Mouse (Mus musculus) MEL (cell line): ENCODE measurements at regions not wholly inside any gene's neighbourhood (a gene's known extent, or its start where the extent isn't known, plus 50 kb on each side); places are given as distances from the start of the nearest gene placed in this dataset.

ENCODE experiments used
- DNase-seq: peaks from one replicate; pipeline ENCODE4 v3.0.0; 2011; ENCODE audit warnings: low read depth, low spot score
- H3K27ac ChIP-seq: 2 replicates; pipeline ENCODE4 v1.5.1; 2012; ENCODE audit warnings: low read depth, mild to moderate bottlenecking, control low read depth, low read length, moderate library complexity; ENCODE audit not compliant: control insufficient read depth
- H3K27me3 ChIP-seq, 2 experiments: fragments of 150-350 bp in 1 of 2; sonication (generic) in 1 of 2; 2 replicates each; pipeline ENCODE4 v1.6.1; 2012; ENCODE audit warnings: low read length in 2 of 2, mild to moderate bottlenecking in 2 of 2, improper control_type of control experiment in 1 of 2, moderate library complexity in 1 of 2; ENCODE audit not compliant: insufficient read depth in 2 of 2, control insufficient read depth in 1 of 2
- H3K36me3 ChIP-seq, 2 experiments: 2 replicates each; pipeline ENCODE4 v1.6.1; 2012 to 2014; ENCODE audit warnings: low read length in 2 of 2, improper control_type of control experiment in 1 of 2, inconsistent platforms in 1 of 2, mild to moderate bottlenecking in 1 of 2; ENCODE audit not compliant: insufficient read depth in 2 of 2, control insufficient read depth in 1 of 2
- H3K4me1 ChIP-seq, 2 experiments: fragments of 150-350 bp in 1 of 2; sonication (generic) in 1 of 2; 2 replicates each; pipeline ENCODE4 v1.6.1; 2012; ENCODE audit warnings: low read length in 2 of 2, improper control_type of control experiment in 1 of 2, mild to moderate bottlenecking in 1 of 2; ENCODE audit not compliant: insufficient read depth in 2 of 2, control insufficient read depth in 1 of 2
- H3K4me3 ChIP-seq, 2 experiments: fragments of 150-350 bp in 1 of 2; sonication (generic) in 1 of 2; 2 replicates each; pipeline ENCODE4 v1.5.1; 2012; ENCODE audit warnings: low read depth in 2 of 2, low read length in 2 of 2, mild to moderate bottlenecking in 2 of 2, moderate library complexity in 2 of 2, control low read depth in 1 of 2, improper control_type of control experiment in 1 of 2; ENCODE audit not compliant: control insufficient read depth in 1 of 2, insufficient read depth in 1 of 2
- H3K79me2 ChIP-seq: 2 replicates; pipeline ENCODE4 v1.6.1; 2012; ENCODE audit warnings: mild to moderate bottlenecking, low read length, moderate library complexity; ENCODE audit not compliant: control insufficient read depth, poor library complexity, insufficient read depth
- H3K9ac ChIP-seq: 2 replicates; pipeline ENCODE4 v1.6.1; 2012; ENCODE audit warnings: low read depth, mild to moderate bottlenecking, control low read depth, low read length, moderate library complexity; ENCODE audit not compliant: control insufficient read depth, poor library complexity, severe bottlenecking
- H3K9me3 ChIP-seq: fragments of 150-350 bp; sonication (generic); replicated peaks from 2 replicates; pipeline ENCODE4 v1.6.1; 2012; ENCODE audit warnings: mild to moderate bottlenecking, low read length, improper control_type of control experiment, moderate library complexity; ENCODE audit not compliant: insufficient read depth
- CHD1 ChIP-seq: IDR thresholded peaks from 2 replicates; pipeline ENCODE4 v1.6.1; 2012; ENCODE audit warnings: low read depth, mild to moderate bottlenecking, inconsistent platforms, low read length, improper control_type of control experiment
- CHD2 ChIP-seq: IDR thresholded peaks from 2 replicates; pipeline ENCODE4 v1.6.1; 2011; ENCODE audit warnings: low read length, improper control_type of control experiment
- CTCF ChIP-seq, 3 experiments: IDR thresholded peaks in 2 of 3; conservative IDR thresholded peaks in 1 of 3; 2 replicates each; pipeline ENCODE4 v1.5.1; 2011 to 2012; ENCODE audit warnings: low read length in 3 of 3, low read depth in 2 of 3, mild to moderate bottlenecking in 2 of 3, improper control_type of control experiment in 1 of 3, inconsistent platforms in 1 of 3, mixed read lengths in 1 of 3, moderate library complexity in 1 of 3; ENCODE audit not compliant: control insufficient read depth in 1 of 3, insufficient read depth in 1 of 3, poor library complexity in 1 of 3, severe bottlenecking in 1 of 3
- ELF1 ChIP-seq: IDR thresholded peaks from 2 replicates; pipeline ENCODE4 v1.6.1; 2014; ENCODE audit warnings: low read depth, mild to moderate bottlenecking, inconsistent platforms, low read length, improper control_type of control experiment, moderate library complexity
- EP300 ChIP-seq, 2 experiments: IDR thresholded peaks; 2 replicates each; pipeline ENCODE4 v1.6.1; 2011; ENCODE audit warnings: improper control_type of control experiment in 2 of 2, low read length in 2 of 2, low read depth in 1 of 2, mild to moderate bottlenecking in 1 of 2
- GABPA ChIP-seq: IDR thresholded peaks from 2 replicates; pipeline ENCODE4 v1.6.1; 2012; ENCODE audit warnings: low read depth, mild to moderate bottlenecking, inconsistent platforms, low read length, improper control_type of control experiment, moderate library complexity
- MAFK ChIP-seq: IDR thresholded peaks from 2 replicates; pipeline ENCODE4 v1.6.1; 2011; ENCODE audit warnings: low read depth, mild to moderate bottlenecking, low read length, improper control_type of control experiment, borderline replicate concordance
- MAX ChIP-seq: IDR thresholded peaks from 2 replicates; pipeline ENCODE4 v1.6.1; 2011; ENCODE audit warnings: low read length, improper control_type of control experiment
- MAZ ChIP-seq: IDR thresholded peaks from 2 replicates; pipeline ENCODE4 v1.6.1; 2012; ENCODE audit warnings: low read depth, mild to moderate bottlenecking, inconsistent platforms, low read length, improper control_type of control experiment
- MEF2A ChIP-seq: IDR thresholded peaks from 2 replicates; pipeline ENCODE4 v1.6.1; 2014; ENCODE audit warnings: low read depth, mild to moderate bottlenecking, inconsistent platforms, low read length, improper control_type of control experiment; ENCODE audit not compliant: poor library complexity, insufficient replicate concordance, severe bottlenecking; ENCODE audit errors: extremely low read depth
- MXI1 ChIP-seq: IDR thresholded peaks from 2 replicates; pipeline ENCODE4 v1.6.1; 2011; ENCODE audit warnings: mild to moderate bottlenecking, low read depth, low read length, improper control_type of control experiment
- MYB ChIP-seq: IDR thresholded peaks from 2 replicates; pipeline ENCODE4 v1.6.1; 2011; ENCODE audit warnings: mild to moderate bottlenecking, low read depth, low read length, improper control_type of control experiment
- NRF1 ChIP-seq: IDR thresholded peaks from 2 replicates; pipeline ENCODE4 v1.6.1; 2014; ENCODE audit warnings: low read depth, mild to moderate bottlenecking, inconsistent platforms, low read length, improper control_type of control experiment, moderate library complexity; ENCODE audit not compliant: poor library complexity, insufficient read depth, severe bottlenecking
- POLR2A ChIP-seq, 2 experiments: IDR thresholded peaks; 2 replicates each; pipeline ENCODE4 v1.6.1; 2011 to 2012; ENCODE audit warnings: low read length in 2 of 2, mild to moderate bottlenecking in 2 of 2, control low read depth in 1 of 2, improper control_type of control experiment in 1 of 2, low read depth in 1 of 2, moderate library complexity in 1 of 2; ENCODE audit not compliant: control insufficient read depth in 1 of 2, insufficient read depth in 1 of 2, poor library complexity in 1 of 2
- POLR2AphosphoS2 ChIP-seq: IDR thresholded peaks from 2 replicates; pipeline ENCODE4 v1.6.1; 2011; ENCODE audit warnings: low read length, improper control_type of control experiment
- RCOR1 ChIP-seq: IDR thresholded peaks from 2 replicates; pipeline ENCODE4 v1.6.1; 2012; ENCODE audit warnings: low read depth, mild to moderate bottlenecking, inconsistent platforms, low read length, improper control_type of control experiment
- TAL1 ChIP-seq: IDR thresholded peaks from 2 replicates; pipeline ENCODE4 v1.6.1; 2012; ENCODE audit warnings: mild to moderate bottlenecking, inconsistent platforms, low read length, moderate library complexity, mixed read lengths
- USF1 ChIP-seq: IDR thresholded peaks from 2 replicates; pipeline ENCODE4 v1.6.1; 2014; ENCODE audit warnings: low read depth, mild to moderate bottlenecking, inconsistent platforms, low read length, improper control_type of control experiment, moderate library complexity
- USF2 ChIP-seq, 2 experiments: IDR thresholded peaks; 2 replicates each; pipeline ENCODE4 v1.6.1; 2011 to 2012; ENCODE audit warnings: improper control_type of control experiment in 2 of 2, low read length in 2 of 2, borderline replicate concordance in 1 of 2, inconsistent platforms in 1 of 2, low read depth in 1 of 2, mild to moderate bottlenecking in 1 of 2; ENCODE audit not compliant: insufficient read depth in 1 of 2
- ZKSCAN1 ChIP-seq: IDR thresholded peaks from 2 replicates; pipeline ENCODE4 v1.6.1; 2012; ENCODE audit warnings: low read depth, mild to moderate bottlenecking, inconsistent platforms, low read length, improper control_type of control experiment, moderate library complexity
- ZMIZ1 ChIP-seq: IDR thresholded peaks from 2 replicates; pipeline ENCODE4 v1.6.1; 2012; ENCODE audit warnings: low read depth, mild to moderate bottlenecking, inconsistent platforms, low read length, improper control_type of control experiment, moderate library complexity

DNA sequence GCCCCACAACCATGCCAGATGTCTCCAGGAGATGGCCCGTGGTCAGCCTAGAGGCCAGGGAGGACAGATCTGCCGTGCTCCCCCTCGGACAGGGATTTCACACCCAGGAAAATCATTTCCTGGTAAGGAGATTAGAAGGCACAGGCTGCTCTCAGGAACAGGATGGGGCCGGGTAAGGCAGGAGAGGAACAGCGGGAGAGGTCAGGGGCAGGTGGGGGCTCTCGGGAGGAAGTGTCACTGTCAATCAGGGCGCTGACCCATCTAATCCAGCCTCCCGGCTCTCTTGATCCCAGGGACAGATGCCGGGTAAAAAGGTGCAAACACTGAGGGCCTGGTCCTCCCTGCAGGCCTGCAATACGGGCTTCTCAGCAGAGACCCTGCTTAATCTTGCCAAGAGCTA is 183.6 kb downstream of the Inhbb start:
- H3K27me3 ChIP-seq: no peaks in the 10 kb centered on the region
- no peaks in the 10 kb centered on the region for H3K79me2 ChIP-seq
- no peaks in the 10 kb centered on the region for H3K9me3 ChIP-seq
- no peak overlapping the region for H3K27ac ChIP-seq
- no peaks in the 10 kb centered on the region for H3K36me3 ChIP-seq
- H3K4me3 ChIP-seq: no peak overlapping the region
- TF ChIP-seq ELF1 (no peak), RCOR1 (no peak), CHD2 (no peak), MYB (no peak), USF2 (IDR thresholded peaks at IDR 0.05; ENCODE audit: borderline replicate concordance in 1 of 2, insufficient read depth in 1 of 2, low read depth in 1 of 2, low read length in 2 of 2) (no peak), MEF2A (no peak), TAL1 (no peak), GABPA (no peak)
- TF ChIP-seq, all 39 proteins: peak for 0
- no peaks in the 10 kb centered on the region for H3K4me1 ChIP-seq
- no peak for DNase-seq
- H3K9ac ChIP-seq: no peak overlapping the region

DNA sequence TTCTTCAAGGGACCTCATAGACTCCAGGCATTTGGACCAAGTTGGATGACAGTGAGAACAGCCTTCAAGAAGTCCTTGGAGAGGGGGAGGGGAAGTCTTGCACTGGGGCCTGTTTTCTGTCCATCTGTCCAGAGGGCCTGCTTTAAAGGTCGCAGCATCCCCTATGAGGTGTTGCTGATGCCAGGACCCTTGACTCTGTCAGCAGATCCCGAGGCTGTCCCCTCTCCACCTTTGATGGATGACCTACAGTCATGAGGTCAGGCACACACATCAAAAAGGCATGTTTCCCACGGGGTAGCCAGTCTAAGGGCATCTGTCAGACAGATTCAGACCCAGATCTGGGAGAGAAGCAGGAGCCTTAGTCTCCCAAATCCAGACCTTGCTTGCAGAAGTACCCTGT is 183.4 kb upstream of the Gli2 start:
- Histone ChIP-seq H3K27me3 (no peaks in the 10 kb centered on the region), H3K4me3 (no peak overlapping the region), H3K9ac (no peak overlapping the region), H3K4me1 (no peaks in the 10 kb centered on the region), H3K27ac (no peak overlapping the region), H3K36me3 (no peaks in the 10 kb centered on the region), H3K9me3 (no peaks in the 10 kb centered on the region), H3K79me2 (no peaks in the 10 kb centered on the region)
- no peak for TF ChIP-seq ELF1
- no peak for TF ChIP-seq GABPA
- TF ChIP-seq CTCF (IDR thresholded peaks at IDR 0.05 in 2 of 3, conservative IDR thresholded peaks at IDR 0.05 in 1 of 3; ENCODE audit: control insufficient read depth in 1 of 3, insufficient read depth in 1 of 3, low read depth in 2 of 3, low read length in 3 of 3, poor library complexity in 1 of 3, severe bottlenecking in 1 of 3): no peak
- no peak for TF ChIP-seq MEF2A
- TF ChIP-seq ZMIZ1: no peak
- no peak for TF ChIP-seq MAFK
- TF ChIP-seq USF1: no peak
- no peak for TF ChIP-seq NRF1
- no peak for TF ChIP-seq MAX
- TF ChIP-seq TAL1: no peak
- TF ChIP-seq MXI1: no peak
- TF ChIP-seq ZKSCAN1: no peak
- no peak for TF ChIP-seq MAZ
- TF ChIP-seq EP300 (IDR thresholded peaks at IDR 0.05; ENCODE audit: low read depth in 1 of 2, low read length in 2 of 2): no peak
- no peak for TF ChIP-seq POLR2A (IDR thresholded peaks at IDR 0.05; ENCODE audit: control insufficient read depth in 1 of 2, insufficient read depth in 1 of 2, low read depth in 1 of 2, low read length in 2 of 2, poor library complexity in 1 of 2)
- no peak for TF ChIP-seq CHD1
- no peak for TF ChIP-seq POLR2AphosphoS2
- DNase-seq: no peak
